Mouse (Mus musculus) intestine, embryonic 15.5 days (tissue): ENCODE measurements around the gene Fam208b. TPM values are rescaled to one million over a fixed set of nuclear protein-coding genes. Genes with fewer than 3 reads are reported as not detected.

Experiments
- ATAC-seq: fragments of 200-750 bp; cut with Nextera tagmentation; 2 replicates; pipeline ENCODE4 v1.8.0; 2017; ENCODE audit warnings: moderate TSS enrichment, moderate library complexity
- H3K27ac ChIP-seq: fragments of 300-500 bp; sonication (generic); 2 replicates; pipeline ENCODE4 v1.5.1; 2015; ENCODE audit warnings: mild to moderate bottlenecking, inconsistent platforms
- H3K27me3 ChIP-seq: fragments of 300-500 bp; sonication (generic); replicated peaks from 2 replicates; pipeline ENCODE4 v1.6.1; 2015; ENCODE audit warnings: inconsistent platforms
- H3K36me3 ChIP-seq: fragments of 300-500 bp; sonication (generic); 2 replicates; pipeline ENCODE4 v1.6.1; 2015; ENCODE audit warnings: inconsistent platforms
- H3K4me1 ChIP-seq: fragments of 300-500 bp; sonication (generic); replicated peaks from 2 replicates; pipeline ENCODE4 v1.6.1; 2015; ENCODE audit warnings: inconsistent platforms
- H3K4me2 ChIP-seq: fragments of 300-500 bp; sonication (generic); replicated peaks from 2 replicates; pipeline ENCODE4 v1.6.1; 2015; ENCODE audit warnings: mild to moderate bottlenecking, inconsistent platforms
- H3K4me3 ChIP-seq: fragments of 300-500 bp; sonication (generic); replicated peaks from 2 replicates; pipeline ENCODE4 v1.5.1; 2015; ENCODE audit warnings: inconsistent platforms
- H3K9ac ChIP-seq: fragments of 300-500 bp; sonication (generic); 2 replicates; pipeline ENCODE4 v1.6.1; 2015; ENCODE audit warnings: inconsistent platforms
- H3K9me3 ChIP-seq: fragments of 300-500 bp; sonication (generic); 2 replicates; pipeline ENCODE4 v1.6.1; 2016; ENCODE audit warnings: inconsistent platforms
- WGBS: fragments of 180-500 bp; shearing (Covaris S2); methylation state at CpG from one replicate; pipeline ENCODE4 v1.1.7; 2015; 5-methylcytosine and 5-hydroxymethylcytosine counted together
- polyA plus RNA-seq: library from polyadenylated mRNA; unstranded; fragments of >200 nt; fragmentation: Nextera tagmentation; extraction: Ambion mirVana; gene quantifications from 2 replicates; pipeline ENCODE4 v1.2.1, GENCODE M21; 2015

Fam208b gene
- polyA plus RNA-seq, 1 experiment from 2014 or later, result 8.6 TPM

DNA sequence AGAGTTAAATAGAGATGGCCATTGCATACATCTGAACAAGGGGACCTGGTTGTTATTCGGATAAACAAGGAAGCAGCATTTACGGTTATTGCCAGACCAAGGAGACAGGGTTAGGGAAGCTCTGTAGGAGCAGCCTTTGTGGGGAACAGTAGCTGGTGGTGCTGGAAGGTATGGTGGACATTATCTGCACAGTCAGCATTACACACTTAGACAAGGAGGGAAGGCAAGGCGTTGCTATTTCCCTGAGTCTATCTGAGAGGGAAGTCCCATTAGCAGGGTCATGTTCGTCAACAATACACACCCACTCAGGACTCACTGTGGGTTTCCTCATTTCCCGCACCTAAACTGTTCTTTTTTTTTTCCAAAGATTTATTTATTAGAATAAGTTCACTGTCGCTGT is 63.1 kb downstream of the Fam208b start:
- 80% methylated on average over 6 of the region's 6 CpGs for whole genome bisulfite sequencing
- no peak for ATAC-seq
- H3K9me3 ChIP-seq, result no peaks in the 10 kb centered on the region
- H3K27ac ChIP-seq, result no peak overlapping the region
- H3K27me3 ChIP-seq, result no peaks in the 10 kb centered on the region
- H3K9ac ChIP-seq, result no peak overlapping the region
- no peak overlapping the region for H3K4me2 ChIP-seq
- peaks cover 9% of the 10 kb centered on the region for H3K36me3 ChIP-seq
- H3K4me1 ChIP-seq, result no peaks in the 10 kb centered on the region
- no peak overlapping the region for H3K4me3 ChIP-seq

DNA sequence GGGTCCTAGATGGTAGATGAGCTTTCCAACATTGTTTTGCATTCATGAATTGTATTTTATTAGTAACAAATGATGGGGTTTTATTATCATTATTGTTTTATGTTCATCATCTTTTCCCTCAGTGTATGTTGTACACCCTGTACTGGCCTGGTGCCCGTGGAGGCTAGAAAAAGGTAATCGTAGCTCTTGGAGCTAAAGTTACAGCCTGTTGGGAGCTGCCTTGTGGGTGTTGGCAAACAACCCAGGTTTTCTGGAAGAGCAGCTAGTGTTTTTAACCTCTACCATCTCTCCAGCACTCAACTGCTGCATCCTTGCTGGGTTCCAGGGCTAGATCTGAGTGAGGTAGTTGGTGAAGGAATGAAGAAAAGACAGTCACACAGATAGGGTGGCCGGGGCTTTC is 63.5 kb downstream of the Fam208b start:
- WGBS, result 82% methylated on average over 3 of the region's 3 CpGs
- no peak overlapping the region for H3K27ac ChIP-seq
- H3K9ac ChIP-seq, result no peak overlapping the region
- ATAC-seq, result no peak
- H3K4me3 ChIP-seq, result no peak overlapping the region
- H3K36me3 ChIP-seq, result peaks cover 9% of the 10 kb centered on the region
- H3K4me1 ChIP-seq, result no peaks in the 10 kb centered on the region
- H3K4me2 ChIP-seq, result no peak overlapping the region
- H3K27me3 ChIP-seq, result no peaks in the 10 kb centered on the region
- no peaks in the 10 kb centered on the region for H3K9me3 ChIP-seq

DNA sequence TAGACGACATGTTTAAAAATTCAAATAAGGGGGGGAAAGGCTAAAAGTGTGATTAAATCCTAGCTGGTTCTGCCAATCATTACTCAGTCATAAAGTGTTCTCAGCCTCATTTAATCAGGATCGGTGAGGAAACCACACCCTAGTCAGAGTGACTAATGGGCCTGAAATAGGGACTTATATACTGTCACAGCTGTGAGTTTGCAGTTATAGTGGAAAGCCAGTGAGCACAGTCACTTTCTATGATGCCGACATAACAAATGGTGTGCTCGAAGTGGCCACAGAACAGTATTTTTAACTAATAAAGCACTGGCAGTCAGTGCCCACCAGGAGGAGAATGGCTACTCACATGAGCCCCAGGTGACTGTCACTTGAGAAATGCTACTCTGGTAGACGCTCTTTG is 66.0 kb downstream of the Fam208b start:
- ATAC-seq, result peak; percentile 82
- H3K4me2 ChIP-seq, result no peak overlapping the region
- no peaks in the 10 kb centered on the region for H3K27me3 ChIP-seq
- H3K4me1 ChIP-seq, result peaks cover 6% of the 10 kb centered on the region; the same call in 1 of the 2 replicates
- 69% methylated on average over 5 of the region's 5 CpGs for WGBS
- no peak overlapping the region for H3K9ac ChIP-seq
- peaks cover 7% of the 10 kb centered on the region for H3K36me3 ChIP-seq
- no peak overlapping the region for H3K27ac ChIP-seq
- no peaks in the 10 kb centered on the region for H3K9me3 ChIP-seq
- no peak overlapping the region for H3K4me3 ChIP-seq

DNA sequence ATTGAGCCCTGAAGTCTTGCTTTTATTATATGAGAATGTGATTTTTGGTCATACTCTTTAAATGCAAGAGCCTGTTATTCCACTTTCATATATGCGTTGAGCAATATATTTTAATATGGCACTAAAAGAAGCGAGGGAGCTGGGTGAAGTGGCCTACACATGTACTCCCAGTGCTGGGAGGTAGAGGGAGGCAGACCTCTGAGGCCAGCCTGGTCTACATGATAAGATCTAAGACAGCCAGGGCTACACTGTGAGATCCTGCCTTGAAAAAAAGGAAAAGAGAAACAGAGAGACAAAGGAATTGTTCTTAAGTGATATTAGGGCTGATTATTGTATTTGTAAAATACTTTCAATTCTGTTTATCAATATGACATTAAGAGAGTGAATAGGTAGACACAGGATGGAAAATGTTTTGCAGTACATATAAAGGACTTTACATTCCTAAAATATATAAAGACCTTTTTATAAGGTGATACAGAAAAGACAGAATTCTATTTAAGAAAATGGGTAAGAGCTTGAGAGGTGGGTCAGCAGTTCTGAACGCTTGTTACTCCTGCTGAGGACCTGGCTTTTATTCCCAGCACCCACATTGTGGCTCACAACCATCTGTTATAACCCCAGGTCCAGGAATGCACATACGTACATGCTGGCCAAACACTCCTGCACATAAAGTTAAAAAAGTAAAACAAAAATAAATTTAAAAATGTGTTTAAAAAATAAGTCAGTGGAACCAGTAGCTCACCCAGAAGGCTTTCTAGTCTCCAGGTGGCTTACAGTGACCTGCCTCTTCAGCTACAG is 66.6 kb downstream of the Fam208b start:
- no peak for ATAC-seq
- Histone ChIP-seq H3K27me3 (no peaks in the 10 kb centered on the region), H3K9ac (no peak overlapping the region), H3K36me3 (peaks cover 6% of the 10 kb centered on the region; the same call in 1 of the 2 replicates), H3K27ac (no peak overlapping the region), H3K9me3 (no peaks in the 10 kb centered on the region), H3K4me3 (no peak overlapping the region), H3K4me2 (no peak overlapping the region), H3K4me1 (peaks cover 6% of the 10 kb centered on the region; the same call in 1 of the 2 replicates)
- 87% methylated on average over 4 of the region's 4 CpGs for WGBS

DNA sequence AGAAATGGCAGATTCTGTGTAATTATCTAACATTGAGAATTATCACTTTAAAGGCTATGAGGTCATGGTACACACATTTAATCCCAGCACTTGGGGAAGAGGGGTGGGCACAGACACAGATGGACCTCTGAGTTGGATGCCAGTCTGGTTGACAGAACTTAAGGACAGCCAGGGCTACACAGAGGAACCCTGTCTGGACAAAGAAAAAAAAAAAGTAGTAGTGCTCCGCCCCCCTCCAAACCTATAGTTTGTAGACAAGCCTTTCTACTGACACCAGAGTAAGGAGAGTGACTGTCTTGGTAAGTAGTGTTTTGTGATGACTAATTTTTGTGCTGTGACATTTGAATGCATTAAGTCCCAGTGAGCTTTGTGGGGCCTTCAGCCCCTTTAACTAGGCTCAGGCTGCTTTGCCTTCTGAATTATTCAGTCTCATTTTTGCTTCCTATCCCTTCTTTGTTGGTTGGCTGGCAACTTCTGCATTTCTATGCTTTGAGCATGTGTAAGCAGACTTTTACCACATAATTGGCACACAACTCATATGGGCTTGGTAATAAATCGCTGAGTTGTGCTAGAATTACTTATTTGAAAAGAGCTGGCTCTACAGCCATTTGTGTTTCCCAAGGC is 69.6 kb downstream of the Fam208b start:
- no peak overlapping the region for H3K9ac ChIP-seq
- ATAC-seq, result no peak
- no peaks in the 10 kb centered on the region for H3K9me3 ChIP-seq
- peaks cover 2% of the 10 kb centered on the region; the same call in 1 of the 2 replicates for H3K36me3 ChIP-seq
- 89% methylated on average over 2 of the region's 2 CpGs for WGBS
- no peak overlapping the region for H3K27ac ChIP-seq
- H3K4me2 ChIP-seq, result peak overlapping the region; percentile 3
- no peak overlapping the region for H3K4me3 ChIP-seq
- H3K4me1 ChIP-seq, result peaks cover 6% of the 10 kb centered on the region; the same call in 1 of the 2 replicates
- no peaks in the 10 kb centered on the region for H3K27me3 ChIP-seq

DNA sequence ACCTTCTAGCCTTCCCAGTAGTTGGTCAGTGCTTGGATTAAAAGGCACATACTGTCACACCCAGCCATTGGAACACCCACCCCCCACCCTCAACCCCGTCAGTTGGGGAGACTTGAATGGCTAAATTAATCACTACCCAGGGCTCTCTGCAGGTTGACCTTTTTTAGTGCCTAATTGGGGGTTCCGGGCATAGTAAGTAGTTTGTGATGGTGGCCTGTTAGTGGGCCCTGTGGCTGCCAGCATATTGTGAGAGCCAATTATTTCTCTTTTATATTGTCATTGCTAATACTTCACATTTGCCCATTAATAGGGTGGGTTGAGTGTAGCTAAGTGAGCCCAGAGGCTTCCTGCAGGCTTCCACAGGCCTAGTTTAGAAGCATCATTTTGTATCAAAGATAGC is 70.7 kb downstream of the Fam208b start:
- ATAC-seq, result no peak
- peak overlapping the region; percentile 18; the same call in 1 of the 2 replicates for H3K9ac ChIP-seq
- 49% methylated on average over 2 of the region's 2 CpGs for WGBS

DNA sequence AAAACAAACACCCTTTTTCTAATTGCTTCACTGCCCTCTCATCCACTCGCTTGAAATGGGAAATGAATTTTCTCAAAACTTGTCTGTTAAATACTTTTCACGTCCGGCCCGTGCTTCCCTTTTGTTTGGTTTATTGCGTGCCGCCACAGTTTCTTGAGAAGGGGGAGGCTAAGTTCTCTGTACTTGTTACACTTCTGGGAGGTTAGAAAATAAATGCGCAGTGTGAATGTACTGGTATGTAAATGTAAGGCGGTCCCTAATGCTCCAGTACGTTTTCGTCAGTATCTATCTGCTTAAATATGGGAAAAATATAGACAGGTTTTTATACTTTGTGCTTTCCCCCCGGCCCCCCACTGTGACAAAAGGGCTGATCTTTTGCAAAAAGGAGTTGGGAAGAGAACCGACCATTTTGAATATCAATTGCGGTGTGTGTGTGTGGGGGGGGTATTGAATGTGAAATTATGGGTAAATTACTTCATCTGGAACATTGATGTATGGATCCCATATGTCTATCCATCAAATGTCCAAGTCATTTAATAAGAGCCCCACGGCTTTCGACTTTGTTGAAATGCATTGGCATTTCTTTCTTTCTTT is 71.8 kb downstream of the Fam208b start:
- Histone ChIP-seq H3K36me3 (no peaks in the 10 kb centered on the region), H3K9me3 (no peaks in the 10 kb centered on the region), H3K9ac (peak overlapping the region; percentile 95), H3K4me3 (peak overlapping the region; percentile 93), H3K4me2 (peak overlapping the region; percentile 66), H3K27ac (peak overlapping the region; percentile 100), H3K27me3 (no peaks in the 10 kb centered on the region), H3K4me1 (peaks cover 6% of the 10 kb centered on the region; the same call in 1 of the 2 replicates)
- 2% methylated on average over 15 of the region's 15 CpGs for WGBS
- no peak for ATAC-seq

More for the DNA sequence above, 70.7 kb downstream of the Fam208b start:
- peaks cover 6% of the 10 kb centered on the region; the same call in 1 of the 2 replicates for H3K4me1 ChIP-seq
- no peak overlapping the region for H3K4me3 ChIP-seq
- H3K27ac ChIP-seq, result no peak overlapping the region
- H3K4me2 ChIP-seq, result peak overlapping the region; percentile 66
- no peaks in the 10 kb centered on the region for H3K36me3 ChIP-seq
- no peaks in the 10 kb centered on the region for H3K9me3 ChIP-seq
- no peaks in the 10 kb centered on the region for H3K27me3 ChIP-seq

DNA sequence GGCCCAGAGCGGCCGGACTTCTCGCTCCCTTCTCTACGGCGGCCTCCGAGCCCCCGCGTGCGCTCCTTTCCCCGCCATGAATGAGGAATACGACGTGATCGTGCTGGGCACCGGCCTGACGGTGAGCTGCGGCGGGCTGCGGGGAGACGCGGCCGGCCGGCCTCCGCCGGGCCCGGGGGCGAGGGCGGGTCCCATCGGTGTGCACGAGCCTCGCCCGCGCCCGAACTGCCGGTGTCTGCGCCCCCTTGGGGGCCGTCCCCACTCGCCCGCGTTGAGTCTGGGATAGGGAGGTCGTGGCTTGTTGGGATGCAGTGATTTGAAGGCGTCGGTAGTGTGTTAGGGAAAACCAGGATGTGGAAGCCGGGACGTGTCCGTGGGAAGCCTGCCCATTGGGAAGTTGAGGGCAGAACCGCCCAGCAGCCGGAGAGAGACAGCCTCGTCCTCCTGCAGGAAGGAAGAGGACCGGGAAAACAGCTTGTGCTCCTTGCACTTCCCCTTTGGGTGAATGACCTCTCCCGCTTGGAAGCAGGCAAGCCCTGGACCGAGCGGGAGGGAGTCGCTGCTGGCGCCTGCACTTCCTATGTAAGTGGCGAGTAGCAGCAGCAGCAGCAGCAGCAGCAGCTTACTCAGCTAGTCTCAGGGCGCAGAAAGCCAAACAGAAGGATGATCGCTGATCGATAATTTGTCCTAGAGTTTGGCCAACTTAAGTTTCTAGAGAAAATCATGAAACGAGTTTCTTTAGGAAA is 72.5 kb downstream of the Fam208b start:
- Histone ChIP-seq H3K4me3 (peak overlapping the region; percentile 93), H3K36me3 (no peaks in the 10 kb centered on the region), H3K27ac (peak overlapping the region; percentile 100), H3K4me2 (peak overlapping the region; percentile 66), H3K27me3 (no peaks in the 10 kb centered on the region), H3K4me1 (peaks cover 6% of the 10 kb centered on the region; the same call in 1 of the 2 replicates), H3K9ac (peak overlapping the region; percentile 95), H3K9me3 (no peaks in the 10 kb centered on the region)
- peak; percentile 79 for ATAC-seq
- under 1% methylated on average over 59 of the region's 59 CpGs for WGBS

DNA sequence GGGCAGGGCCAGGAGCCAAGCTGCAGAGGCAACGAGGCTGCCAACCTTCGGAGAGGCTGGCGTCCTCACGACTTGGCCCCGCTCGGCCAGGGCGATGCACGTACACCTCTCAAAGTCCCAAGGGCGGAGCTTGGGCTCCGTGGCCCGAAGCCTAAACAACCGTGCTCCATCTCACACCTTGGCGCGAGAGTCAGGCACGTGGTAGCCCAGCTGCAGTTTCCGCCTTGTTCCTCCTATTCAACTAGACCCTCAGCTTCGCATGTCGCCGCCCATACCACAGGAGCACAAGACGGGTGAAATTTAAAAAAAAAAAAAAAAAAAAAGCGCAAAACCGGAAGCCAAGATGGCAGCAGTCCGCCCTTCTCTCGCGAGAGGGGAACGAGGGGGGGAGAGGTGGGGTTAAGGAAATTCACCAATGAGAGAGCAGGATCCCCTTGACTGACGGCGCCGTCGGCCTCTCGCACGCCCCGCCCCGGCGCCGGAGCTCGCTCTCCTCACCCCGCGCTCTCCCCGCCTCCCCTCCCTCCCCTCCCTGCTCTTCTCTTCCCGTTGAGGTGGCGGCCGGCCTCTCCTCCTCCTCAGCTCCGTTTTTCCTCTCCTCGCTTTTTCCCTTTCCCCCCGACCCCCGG is 73.2 kb downstream of the Fam208b start, which contains the start of gene Gdi2:
Gdi2 (plus strand) TSS at position 470 of the 629 bp plus-strand sequence.
- ATAC-seq, result peak; percentile 98
- H3K36me3 ChIP-seq, result no peaks in the 10 kb centered on the region
- under 1% methylated on average over 36 of the region's 47 CpGs for WGBS
- peak within 1 kb of the TSS; percentile 100 for H3K27ac ChIP-seq
- H3K27me3 ChIP-seq, result no peaks in the 10 kb centered on the region
- H3K9me3 ChIP-seq, result no peaks in the 10 kb centered on the region
- peak within 1 kb of the TSS; percentile 71 for H3K4me2 ChIP-seq
- H3K9ac ChIP-seq, result peak within 1 kb of the TSS; percentile 95
- peak within 1 kb of the TSS; percentile 93 for H3K4me3 ChIP-seq
- H3K4me1 ChIP-seq, result peaks cover 6% of the 10 kb centered on the region; the same call in 1 of the 2 replicates

DNA sequence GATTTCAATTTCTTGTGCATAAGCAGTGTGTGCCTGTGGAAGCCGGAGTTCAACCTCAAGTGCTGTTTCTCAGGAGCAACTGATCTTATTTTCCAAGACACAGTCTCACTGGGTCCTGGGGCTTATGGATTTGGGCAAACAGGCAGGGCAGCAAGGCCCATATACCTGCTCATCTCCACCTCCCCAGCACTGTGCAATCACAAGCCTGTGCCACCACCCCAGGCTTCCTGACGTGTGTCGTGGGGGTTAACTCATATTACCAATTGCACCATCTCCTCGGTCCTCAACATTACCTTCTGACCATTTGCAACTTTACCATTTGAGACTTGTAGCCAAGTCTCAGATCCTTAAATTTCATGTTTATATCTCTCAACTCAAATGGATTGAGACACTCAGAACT is 76.8 kb downstream of the Fam208b start:
- Histone ChIP-seq H3K36me3 (no peaks in the 10 kb centered on the region), H3K9me3 (no peaks in the 10 kb centered on the region), H3K27me3 (no peaks in the 10 kb centered on the region), H3K9ac (no peak overlapping the region), H3K27ac (no peak overlapping the region), H3K4me1 (no peaks in the 10 kb centered on the region), H3K4me3 (no peak overlapping the region), H3K4me2 (no peak overlapping the region)
- 95% methylated on average over 4 of the region's 4 CpGs for WGBS
- no peak for ATAC-seq

DNA sequence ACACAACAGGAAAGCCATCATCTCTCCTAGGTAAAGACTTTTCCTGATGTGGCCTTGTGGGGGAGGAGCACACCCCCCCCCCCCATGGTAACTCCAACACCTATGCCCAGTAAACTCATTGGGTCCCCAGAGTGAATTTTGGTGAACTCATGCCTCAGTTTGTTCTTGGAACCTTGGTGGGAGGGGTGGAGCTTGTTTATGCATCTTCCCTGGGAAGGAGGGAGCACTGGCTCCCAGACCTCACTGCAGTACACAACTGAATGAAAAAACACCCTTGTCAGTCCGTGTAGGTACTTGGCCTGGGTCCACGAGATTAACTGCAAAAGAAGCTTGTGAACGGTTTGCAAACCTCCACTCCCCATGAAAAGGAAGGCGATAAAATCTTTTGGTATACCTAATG is 78.5 kb downstream of the Fam208b start:
- Histone ChIP-seq H3K36me3 (no peaks in the 10 kb centered on the region), H3K9me3 (no peaks in the 10 kb centered on the region), H3K4me3 (no peak overlapping the region), H3K9ac (no peak overlapping the region), H3K27ac (no peak overlapping the region), H3K4me2 (no peak overlapping the region), H3K4me1 (no peaks in the 10 kb centered on the region), H3K27me3 (no peaks in the 10 kb centered on the region)
- WGBS, result 70% methylated on average over 4 of the region's 4 CpGs
- ATAC-seq, result no peak; the same call in 1 of the 2 replicates
